Mouse (Mus musculus) megakaryocyte progenitor cell, adult 5-6 weeks (primary cell): Measurements from ENCODE around the gene Adcyap1r1. TPM values are rescaled to one million over a fixed set of nuclear protein-coding genes. Genes with fewer than 3 reads are reported as not detected.

Experiments used
- ATAC-seq: replicated peaks from 2 replicates; pipeline ENCODE4 v1.8.0; 2016; ENCODE audit warnings: mild to moderate bottlenecking, moderate TSS enrichment, inconsistent platforms; ENCODE audit not compliant: poor library complexity
- total RNA-seq, 2 experiments: library from RNA; stranded (forward) in 1 of 2; stranded (reverse) in 1 of 2; fragments of 157-497, 149-512 nt in 1 of 2; fragments of 200-1000 nt in 1 of 2; gene quantifications; 2 replicates each; pipeline versions ENCODE4 v1.2.3 to v1.2.4; 2015 to 2017

The Adcyap1r1 gene
- total RNA-seq, 2 experiments from 2014 or later, result 0.08 TPM; not detected in 1

DNA sequence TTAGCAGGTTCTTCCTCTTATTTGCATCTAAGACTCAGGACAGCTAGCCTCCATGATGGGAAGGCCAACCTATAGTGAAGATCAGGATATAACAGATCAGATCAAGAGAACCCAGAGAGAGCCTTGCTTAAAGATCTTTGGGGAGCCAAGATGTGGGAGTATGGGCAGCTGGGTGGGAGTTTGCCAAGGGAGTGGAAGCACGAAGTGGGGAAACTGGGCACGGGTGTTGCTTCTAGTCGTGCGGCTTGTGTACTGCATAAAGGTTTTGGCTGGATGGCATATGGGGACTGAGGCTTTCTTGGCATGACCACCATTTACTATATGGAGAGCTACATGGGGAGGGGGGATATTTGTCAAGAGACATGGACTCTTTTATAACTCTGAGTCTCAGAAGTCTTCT is 44.4 kb downstream of the Adcyap1r1 start:
- ATAC-seq, result no peak

DNA sequence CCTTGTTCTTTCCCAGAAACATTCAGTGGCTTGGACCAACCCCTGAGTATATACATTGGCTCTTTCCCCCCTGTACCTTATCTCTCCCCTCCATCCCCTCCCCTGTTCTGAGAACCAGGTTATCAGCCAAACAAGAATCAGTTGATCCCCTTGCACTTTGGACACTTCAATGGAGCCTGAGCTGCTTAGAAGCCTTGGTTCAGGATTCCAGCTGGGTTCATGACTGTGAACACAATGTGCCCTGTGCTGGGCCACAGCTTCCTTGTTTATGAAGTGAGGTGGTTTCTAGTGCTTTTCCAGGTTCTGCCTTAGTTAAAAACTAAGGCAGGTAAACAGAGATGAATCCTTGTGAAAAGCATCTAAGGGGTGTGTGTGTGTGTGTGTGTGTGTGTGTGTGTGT is 47.0 kb downstream of the Adcyap1r1 start:
- no peak for ATAC-seq

DNA sequence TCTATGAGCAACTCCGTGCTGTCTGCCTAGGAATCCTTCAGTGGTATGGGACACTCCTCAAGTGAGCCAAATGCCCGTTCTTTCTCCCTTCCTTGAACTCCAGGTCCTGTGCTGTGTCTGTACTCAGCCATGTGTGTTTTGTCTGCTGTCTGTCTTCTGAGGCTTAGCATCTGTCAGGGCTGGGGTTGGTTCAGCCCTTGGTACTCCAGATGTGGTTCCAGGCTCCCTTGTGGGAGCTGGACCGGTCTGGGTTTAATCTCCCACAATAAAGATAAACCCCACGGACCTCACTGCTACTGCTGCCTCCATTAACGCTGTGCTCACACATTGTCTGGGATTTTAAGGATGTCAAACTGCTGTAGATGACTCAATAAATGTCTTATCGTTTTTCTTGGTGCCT is 49.3 kb downstream of the Adcyap1r1 start:
- no peak for ATAC-seq

DNA sequence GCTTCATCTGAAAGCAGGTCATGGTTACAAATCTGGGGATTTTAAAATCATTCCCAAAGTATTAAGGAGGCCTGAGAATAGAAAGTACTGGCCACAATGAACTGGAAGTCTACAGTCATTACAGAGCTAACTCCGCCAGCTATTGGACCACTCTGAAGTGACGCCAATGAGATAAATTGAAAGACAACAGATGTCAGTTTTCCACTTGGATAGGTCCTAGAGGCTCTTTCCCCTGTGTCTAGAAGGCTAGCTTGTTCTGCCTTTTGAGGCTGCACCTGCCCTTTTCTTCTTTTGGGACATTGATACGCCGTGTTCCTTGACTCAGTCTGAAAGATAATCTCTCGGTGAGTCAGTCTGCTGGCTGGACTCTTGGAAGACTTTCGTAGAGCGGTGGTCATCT is 50.5 kb downstream of the Adcyap1r1 start:
- ATAC-seq, result no peak

DNA sequence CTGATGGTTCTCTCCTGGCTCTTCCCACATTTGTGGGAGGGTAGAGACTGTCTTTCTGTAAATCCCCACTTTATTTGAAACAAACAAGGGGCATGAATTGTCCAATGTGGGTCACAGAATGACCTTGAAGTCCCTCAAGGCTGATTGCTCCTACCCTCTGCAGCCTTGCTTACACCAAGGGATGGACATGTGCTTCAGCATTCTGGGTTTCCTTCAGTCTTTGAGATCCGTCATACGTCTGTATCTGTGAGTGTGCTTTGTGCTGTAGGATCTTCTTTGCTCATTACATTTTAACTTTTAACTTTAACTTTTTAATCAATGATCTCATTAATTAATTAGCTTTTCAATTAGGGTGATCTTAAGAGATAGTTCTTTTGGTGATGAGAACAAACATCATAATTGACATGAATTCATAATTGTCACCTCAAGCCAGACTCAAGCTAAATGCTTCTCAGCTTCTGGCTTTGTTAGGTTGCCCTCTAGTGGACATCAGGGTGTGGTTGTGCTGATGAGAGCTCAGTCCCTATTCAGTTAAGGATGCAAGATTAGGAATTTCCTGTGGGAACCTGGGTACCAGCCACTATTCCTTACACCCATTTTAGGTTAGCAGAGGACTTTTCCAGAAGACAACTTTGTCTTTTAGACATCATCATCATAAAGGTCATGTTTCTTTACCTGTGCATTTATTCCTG is 53.2 kb downstream of the Adcyap1r1 start:
- peak; percentile 73 for ATAC-seq

DNA sequence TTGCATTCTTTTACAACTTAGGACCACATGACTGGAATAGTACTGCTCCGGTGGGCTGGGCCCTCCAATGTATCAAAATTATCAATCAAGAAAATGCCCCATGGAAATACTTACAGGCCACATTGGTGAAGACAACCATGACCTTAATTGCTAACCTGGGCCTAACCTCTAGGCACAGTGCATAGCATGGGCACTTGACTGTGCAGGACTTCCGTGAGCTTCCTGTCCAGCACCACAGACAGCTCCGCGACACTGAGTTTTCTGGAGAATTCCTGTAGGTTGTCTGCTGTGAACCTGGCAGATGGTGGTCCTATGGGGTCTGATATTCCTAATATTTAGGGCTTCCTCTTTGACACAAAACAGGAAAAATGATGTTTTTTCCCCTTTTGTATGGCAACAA is 54.7 kb downstream of the Adcyap1r1 start:
- no peak for ATAC-seq

DNA sequence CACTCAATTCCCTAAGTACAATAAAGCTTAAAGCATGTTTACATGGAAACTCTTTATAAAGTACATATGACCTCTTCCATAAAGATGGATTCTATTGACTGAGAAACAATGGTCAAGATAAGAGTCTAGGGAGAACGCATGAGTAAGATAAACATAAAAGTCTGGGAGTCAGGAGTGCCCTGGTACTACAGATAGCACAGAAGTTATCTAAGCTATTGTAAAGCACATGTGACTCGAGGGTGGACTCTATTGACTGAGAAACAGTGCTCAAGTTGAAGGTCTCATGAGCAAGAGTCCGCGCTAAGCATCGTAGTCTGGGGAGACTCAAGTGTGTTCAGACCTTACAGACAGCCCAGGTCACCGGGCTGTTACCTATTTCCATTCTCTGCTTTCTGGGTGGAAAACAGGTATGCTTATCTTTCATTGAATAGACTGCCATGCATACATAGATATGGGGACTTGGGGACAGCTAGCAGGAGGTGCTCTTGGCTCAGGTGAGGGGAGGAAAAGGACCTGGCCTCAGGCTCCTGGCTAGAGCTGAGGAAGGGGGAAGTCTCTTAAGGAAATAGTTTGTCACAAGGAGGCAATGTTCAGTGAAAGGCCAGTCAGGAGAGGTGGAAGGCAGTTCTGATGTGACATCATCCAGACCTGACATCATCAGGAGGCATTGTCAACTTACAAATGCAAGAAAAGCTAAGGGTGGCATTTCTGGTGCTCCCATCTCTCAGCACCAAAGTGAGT is 57.5 kb downstream of the Adcyap1r1 start:
- ATAC-seq, result no peak

DNA sequence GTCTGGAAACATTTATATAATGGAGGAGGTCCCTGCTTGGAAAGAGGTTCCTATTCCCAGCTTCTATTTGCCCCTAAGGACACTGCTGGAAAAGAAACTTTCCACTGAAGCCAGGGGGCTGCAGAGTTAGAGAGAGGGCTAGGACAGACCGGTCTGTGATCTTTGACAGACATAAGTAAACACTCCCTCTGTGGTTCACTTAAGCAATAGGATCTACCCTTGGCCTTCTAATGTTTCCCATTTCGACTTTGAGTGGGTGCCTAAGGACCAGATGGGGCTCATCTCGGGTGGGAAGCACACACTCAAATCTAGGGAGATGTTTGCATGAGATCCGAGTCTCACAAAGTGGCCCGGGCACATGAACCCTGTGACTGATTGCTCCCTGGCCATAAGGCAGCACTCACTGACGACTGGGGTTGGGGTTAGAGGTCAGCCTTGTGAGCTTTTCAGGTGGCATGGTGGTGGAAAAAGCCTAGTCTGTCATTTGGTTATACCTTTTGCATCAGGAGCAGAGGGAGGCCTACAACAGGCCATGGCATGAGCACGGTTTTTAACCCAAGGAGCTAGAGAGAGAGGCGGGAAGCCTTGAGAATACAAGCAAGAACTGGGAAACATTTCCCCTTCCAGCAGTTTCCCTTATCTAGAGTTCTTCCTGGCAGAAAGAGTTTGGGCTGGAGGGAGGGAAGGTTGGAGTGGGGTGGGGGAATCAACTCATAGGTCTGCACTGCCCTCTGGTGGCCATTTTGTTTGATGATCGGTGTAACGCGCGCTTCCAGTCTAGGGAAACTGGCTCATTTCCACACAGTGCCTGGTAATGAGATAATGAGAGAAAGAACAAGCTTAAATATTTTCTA is 59.7 kb downstream of the Adcyap1r1 start:
- ATAC-seq, result peak; percentile 88

DNA sequence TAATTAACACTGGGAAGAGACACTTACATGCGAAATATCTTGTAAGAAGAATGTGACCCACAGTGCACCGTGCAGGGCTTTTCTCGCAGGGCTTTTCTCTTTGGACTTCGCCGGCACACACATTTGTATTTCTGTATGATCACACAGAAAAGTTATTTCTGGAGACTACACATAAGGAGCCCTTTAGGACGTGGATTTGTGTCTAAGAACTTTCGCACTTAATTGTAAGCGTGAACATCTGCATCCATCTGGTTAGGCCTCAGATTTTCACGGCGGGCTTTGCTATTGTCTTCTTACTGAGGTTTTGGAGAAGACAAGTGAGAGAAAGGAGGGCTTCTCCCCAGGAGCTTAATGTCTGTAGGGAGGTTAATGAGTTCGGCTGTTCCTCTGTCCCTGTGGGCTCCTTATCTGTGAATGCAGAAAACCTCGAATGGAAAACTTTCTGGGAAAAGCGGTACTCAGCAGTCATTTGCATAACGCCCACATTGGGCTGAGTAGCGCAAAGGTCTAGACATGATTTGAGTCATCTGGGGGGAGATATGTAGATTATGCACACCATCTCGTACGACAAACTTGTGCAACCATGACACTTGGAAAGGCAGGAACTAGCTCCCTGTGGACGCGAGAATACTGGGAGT is 60.4 kb downstream of the Adcyap1r1 start:
- ATAC-seq, result no peak

DNA sequence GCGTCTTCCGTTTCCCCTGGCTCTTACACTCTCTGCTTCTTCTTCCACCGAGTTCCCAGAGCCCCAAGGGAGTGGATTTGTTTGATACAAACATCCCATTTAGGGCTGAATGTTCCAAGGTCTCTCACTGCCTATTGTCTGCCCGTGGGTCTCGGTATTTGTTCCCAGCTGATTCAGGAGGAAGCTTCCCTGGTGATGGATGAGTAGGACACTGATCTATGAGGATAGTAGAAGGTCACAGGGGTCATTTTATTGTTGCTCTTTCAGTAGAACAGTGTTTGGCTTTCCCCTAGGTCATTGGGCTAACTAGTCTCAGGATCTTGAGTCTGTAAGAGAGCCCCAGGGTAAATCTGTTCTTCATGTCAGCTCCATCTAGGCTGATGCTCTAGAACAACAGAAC is 61.7 kb downstream of the Adcyap1r1 start:
- ATAC-seq, result no peak

DNA sequence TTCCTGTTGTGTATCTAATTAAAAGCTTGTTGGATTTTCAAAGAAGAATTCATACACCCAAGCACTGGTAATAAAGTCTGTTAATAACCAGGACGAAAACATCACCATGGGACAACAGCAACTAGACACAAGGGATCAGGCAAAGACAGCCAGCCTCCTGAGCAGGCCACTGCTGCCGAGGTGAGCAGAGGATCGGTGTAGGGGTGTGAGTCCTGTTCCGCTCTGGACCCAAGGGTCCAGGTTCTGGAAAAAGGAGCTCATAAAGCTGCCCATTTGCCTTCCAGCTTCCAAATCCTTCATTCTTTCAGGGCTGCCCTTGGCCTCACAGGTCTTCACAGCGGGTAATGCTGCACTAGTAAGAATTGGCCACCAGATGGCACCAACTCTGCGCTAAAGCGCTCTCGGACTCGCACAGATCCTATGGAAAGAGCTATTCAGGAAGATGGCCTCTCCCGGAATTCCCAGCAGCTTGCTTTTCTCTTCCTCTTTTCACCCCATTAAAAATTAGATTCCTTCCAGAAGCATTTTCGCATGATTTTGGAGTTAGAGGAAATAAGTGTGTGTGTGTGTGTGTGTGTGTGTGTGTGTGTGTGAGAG is 67.9 kb downstream of the Adcyap1r1 start:
- ATAC-seq, result peak; percentile 90

DNA sequence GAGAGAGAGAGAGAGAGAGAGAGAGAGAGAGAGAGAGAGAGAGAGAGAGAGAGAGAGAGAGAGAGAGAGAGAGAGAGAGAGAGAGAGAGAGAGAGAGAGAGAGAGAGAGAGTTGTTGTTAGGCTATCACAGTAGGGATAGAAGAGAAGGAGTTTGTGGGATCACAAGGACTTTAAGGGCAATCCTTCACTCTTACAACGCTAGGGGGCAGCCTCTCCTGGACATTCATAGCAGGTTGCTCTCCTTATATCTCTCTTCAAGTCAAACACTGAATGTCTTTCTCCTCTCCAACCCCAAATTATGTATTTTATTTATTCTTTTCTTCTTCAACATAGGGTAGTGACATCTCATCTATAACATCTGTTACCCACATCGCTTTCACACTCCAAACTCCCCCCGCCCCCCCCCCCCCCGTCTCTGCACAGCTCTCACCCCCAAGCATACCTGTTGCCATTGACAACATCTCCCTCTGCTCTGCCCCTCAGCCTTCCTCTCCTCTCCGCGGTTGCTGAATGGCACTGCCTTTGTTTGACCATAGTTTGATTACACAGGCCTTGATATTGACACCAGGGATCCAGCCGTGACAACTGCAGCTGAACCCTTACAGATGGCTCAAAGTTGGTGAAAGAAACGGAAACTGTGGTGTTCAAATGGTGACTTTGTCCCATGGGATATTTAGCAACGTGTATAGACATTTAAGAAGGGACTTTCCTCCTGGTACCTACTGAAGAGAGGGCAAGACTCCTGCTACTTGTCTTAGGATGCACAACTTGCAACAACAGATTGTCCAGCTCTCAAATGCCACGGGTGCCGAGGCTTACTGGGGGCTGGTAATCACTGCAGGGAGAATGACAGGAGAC is 68.7 kb downstream of the Adcyap1r1 start:
- peak; percentile 54; the same call in 1 of the 2 replicates for ATAC-seq

DNA sequence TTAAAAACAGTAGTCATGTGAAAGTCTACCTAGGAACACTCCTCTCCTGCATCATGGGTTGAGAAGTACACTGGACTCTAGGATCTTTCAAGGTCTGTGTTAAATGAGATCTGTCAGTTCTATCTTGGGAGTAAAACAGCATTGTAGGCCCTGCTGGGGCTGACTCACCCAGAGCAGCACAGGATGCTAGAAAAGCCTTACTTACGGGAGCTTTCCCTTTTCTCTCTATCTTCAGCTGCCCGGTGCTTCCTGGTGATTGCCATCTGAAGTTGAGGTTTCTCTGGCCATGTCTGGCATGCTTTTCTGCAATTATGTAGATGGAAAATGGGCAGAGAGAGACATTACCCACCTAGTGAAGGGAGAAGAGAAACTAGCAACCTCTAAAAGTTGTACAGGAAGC is 84.7 kb downstream of the Adcyap1r1 start:
- peak; percentile 76 for ATAC-seq

DNA sequence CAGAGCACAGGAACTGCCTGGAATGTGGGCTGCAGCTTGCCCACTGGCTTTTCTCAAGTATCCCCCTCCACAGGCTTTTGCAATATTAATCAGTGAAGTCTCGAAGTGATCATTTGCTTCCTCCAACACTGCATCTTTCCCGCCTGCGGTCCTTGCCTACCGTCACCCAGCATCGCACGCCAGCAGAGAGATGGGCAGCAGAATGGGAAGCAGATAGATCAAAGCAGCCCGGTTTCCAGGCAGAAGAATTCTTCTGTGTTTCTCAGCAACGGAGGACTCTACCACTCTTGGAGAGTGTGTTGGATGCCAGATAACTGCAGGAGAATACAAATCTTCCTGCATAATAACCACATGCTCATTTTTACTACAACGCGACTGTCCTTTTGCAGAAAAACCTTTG is 87.4 kb downstream of the Adcyap1r1 start:
- ATAC-seq, result no peak

DNA sequence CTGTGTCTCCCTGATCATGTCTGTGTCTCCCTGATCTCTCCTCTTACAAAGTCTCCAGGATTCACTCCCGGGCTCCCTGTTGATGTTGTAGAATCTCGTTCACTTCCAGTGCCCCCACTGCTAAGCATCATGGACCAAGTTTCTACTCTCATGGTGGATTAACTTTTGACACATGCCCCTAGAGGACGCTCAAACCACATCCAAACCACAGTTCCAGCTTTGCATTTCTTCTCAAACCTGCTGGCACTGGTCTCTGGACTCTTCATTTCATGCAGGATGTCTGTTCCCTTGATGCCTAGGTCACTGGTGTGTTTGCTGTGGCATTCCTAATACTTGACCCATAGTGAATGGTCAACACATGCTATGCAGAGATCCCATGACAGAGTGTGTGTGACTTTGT is 90.6 kb downstream of the Adcyap1r1 start:
- ATAC-seq, result no peak

DNA sequence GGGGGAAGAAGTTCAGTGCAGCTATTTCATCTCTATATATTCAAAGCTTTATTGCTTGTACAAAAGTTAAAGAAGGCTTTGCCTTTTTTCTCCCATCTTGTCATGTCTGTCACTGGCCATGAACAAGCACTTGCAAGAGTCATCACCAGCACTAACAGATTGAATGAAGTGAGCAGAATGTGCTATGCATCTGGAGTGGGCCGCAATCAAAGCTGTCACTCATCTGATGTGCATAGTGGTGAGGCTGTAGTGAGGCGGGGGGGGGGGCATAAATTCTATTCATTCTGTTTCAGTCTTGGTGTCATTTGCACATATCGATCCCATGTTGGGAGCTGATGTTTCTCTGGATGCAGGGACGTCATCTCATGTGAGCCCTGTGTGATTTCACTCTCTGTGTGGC is 91.6 kb downstream of the Adcyap1r1 start:
- no peak for ATAC-seq

DNA sequence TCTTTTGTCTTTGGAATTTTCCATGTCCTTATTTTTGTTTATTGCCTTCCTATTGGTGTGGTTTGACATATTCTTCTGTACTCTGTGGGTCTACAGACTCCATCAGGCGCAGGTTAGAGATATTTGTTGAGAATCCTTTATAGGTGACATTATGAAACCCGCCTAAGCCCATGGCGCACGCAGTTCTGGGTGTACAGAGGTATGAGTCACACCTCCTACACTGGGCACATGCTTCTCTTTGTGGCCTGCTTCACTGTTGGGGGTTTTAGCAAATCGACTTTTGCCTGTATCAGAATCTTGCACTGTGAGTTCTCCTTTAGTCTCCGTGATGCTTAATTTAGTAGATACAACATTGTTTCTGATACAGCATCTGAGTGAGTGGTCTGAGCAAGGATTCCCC is 97.4 kb downstream of the Adcyap1r1 start:
- ATAC-seq, result no peak

DNA sequence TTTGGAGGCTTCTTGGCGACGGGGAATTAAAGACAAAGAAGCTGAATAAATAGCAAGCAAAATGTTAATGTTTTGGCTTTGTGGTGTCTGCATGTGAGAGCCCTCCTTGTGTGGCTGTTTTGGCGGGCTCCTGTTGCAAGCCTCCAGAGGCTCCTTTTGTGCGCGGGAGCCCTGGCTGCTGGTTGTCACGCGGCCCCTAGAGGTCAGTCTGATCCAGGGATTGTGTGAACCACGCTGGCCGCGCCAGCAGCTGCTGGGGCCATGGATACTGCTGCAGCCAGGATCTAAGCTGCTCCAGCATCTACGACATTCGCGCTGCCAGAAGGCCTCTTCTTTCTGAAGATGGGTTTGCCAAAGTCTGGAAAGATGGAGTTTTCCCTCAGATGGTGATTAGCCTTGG is 99.1 kb downstream of the Adcyap1r1 start:
- peak; percentile 44; the same call in 1 of the 2 replicates for ATAC-seq
